Mouse (Mus musculus) olfactory bulb, adult 2 months (tissue): Measurements from ENCODE around the gene RPS10-NUDT3.

Experiments
- CTCF ChIP-seq: fragments of 200-500 bp; IDR thresholded peaks from 2 replicates; pipeline ENCODE4 v1.5.1; 2012; ENCODE audit warnings: low read depth, mild to moderate bottlenecking, low read length, moderate library complexity; ENCODE audit not compliant: insufficient read depth
- POLR2A ChIP-seq: fragments of 200-500 bp; IDR thresholded peaks from 2 replicates; pipeline ENCODE4 v1.6.1; 2012; ENCODE audit warnings: mild to moderate bottlenecking, low read depth, low read length, moderate library complexity; ENCODE audit not compliant: insufficient read depth

- TF ChIP-seq POLR2A: no peak
- no peak for TF ChIP-seq CTCF
These were observed 12.2 kb downstream of the RPS10-NUDT3 start for GRCm38 (mm10) chr17:27622611-27623359.
